Mouse (Mus musculus): ENCODE results near the gene Map4k5.

GRCm38 (mm10) chr12:69898119-69898518 lies 5.1 kb upstream of the Map4k5 start:
- TF ChIP-seq GATA1 (IDR thresholded peaks at IDR 0.05; ENCODE audit: borderline replicate concordance, low read length) (no peak), FLI1 (IDR thresholded peaks at IDR 0.05; ENCODE audit: low read length) (no peak)

Measured in megakaryocyte, embryonic 14.5 days (primary cell).